Mouse (Mus musculus): Measurements from ENCODE around the gene Vwde.

- TF ChIP-seq CTCF (IDR thresholded peaks at IDR 0.05; ENCODE audit: extremely low read depth, insufficient read depth, insufficient read length, insufficient replicate concordance) (no peak), POLR2A (IDR thresholded peaks at IDR 0.05; ENCODE audit: low read depth, low read length) (no peak)
These were observed 37.9 kb downstream of the Vwde start for GRCm38 (mm10) chr6:13186836-13187235.

Data from spleen, adult 2 months (tissue).